Mouse (Mus musculus): ENCODE measurements at regions not wholly inside any gene's neighbourhood (a gene's known extent, or its start where the extent isn't known, plus 50 kb on each side); places are given as distances from the start of the nearest gene placed in this dataset.

DNA sequence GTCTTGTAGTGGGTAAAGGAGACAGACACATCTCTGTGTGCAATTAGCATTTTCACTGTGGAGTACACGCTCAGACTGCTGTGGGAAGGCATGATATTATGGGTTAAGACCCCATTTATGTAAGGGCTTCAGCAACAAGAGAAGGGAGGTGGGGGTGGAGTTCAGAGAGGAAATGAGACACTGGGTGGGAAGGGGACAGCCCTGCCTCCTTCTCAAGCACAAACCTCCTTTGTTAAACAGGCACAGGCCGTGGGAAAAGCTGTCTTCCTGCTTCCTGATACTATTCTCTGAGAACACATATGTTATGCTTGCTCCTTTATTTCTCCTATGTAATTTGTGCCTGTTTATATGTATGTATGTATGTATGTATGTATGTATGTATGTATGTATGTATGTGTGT is 237.4 kb upstream of the Cxcr4 start:
- no peaks in the 10 kb centered on the region for H3K9me3 ChIP-seq (ENCODE audit: control insufficient read depth, low read length)
- no peak overlapping the region for H3K4me2 ChIP-seq (replicated peaks; ENCODE audit: low read depth, low read length, severe bottlenecking)
- H3K27ac ChIP-seq (replicated peaks; ENCODE audit: low read depth, low read length), result no peak overlapping the region
- 20% methylated on average over 2 of the region's 2 CpGs for WGBS
- no peaks in the 10 kb centered on the region for H3K4me1 ChIP-seq (ENCODE audit: control insufficient read depth, insufficient read depth, low read length)
- no peak overlapping the region for H3K9ac ChIP-seq (ENCODE audit: low read depth, low read length, severe bottlenecking)
- H3K27me3 ChIP-seq (ENCODE audit: control insufficient read depth, insufficient read depth, low read length), result no peaks in the 10 kb centered on the region
- H3K4me3 ChIP-seq (replicated peaks; ENCODE audit: low read length), result no peak overlapping the region
- ATAC-seq (ENCODE audit: low FRiP score, low read depth) (no peak), DNase-seq (ENCODE audit: low spot score) (no peak)
- no peak for TF ChIP-seq POLR2A (IDR thresholded peaks at IDR 0.05; ENCODE audit: borderline replicate concordance, extremely low read depth, insufficient read depth, insufficient read length)
- H3K36me3 ChIP-seq (ENCODE audit: control insufficient read depth, insufficient read depth, low read length), result no peaks in the 10 kb centered on the region

DNA sequence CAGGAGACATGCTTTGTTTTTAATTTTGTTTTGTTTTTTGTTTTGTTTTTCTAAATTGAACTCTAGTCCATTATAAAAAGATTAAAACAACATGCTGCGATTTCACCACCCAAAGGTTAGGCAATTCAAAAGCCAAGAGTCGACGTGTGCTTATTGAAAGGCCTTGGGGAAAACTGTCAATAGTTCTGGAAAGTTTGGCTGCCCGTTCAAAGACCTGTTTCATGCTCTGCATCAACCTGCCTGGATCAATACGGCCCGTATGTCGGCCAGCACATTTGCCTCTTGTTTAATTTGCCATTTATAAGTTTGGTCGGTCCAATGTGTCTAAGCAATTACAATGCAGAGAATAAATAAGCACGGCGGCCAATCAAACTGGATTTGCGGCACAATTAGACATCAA is 234.3 kb upstream of the Cxcr4 start:
- no peaks in the 10 kb centered on the region for H3K9me3 ChIP-seq (ENCODE audit: control insufficient read depth, low read length)
- DNase-seq (ENCODE audit: low spot score) (no peak), ATAC-seq (ENCODE audit: low FRiP score, low read depth) (no peak)
- H3K27me3 ChIP-seq (ENCODE audit: control insufficient read depth, insufficient read depth, low read length), result no peaks in the 10 kb centered on the region
- H3K36me3 ChIP-seq (ENCODE audit: control insufficient read depth, insufficient read depth, low read length), result no peaks in the 10 kb centered on the region
- TF ChIP-seq POLR2A (IDR thresholded peaks at IDR 0.05; ENCODE audit: borderline replicate concordance, extremely low read depth, insufficient read depth, insufficient read length), result no peak
- no peak overlapping the region for H3K4me2 ChIP-seq (replicated peaks; ENCODE audit: low read depth, low read length, severe bottlenecking)
- no peak overlapping the region for H3K27ac ChIP-seq (replicated peaks; ENCODE audit: low read depth, low read length)
- no peak overlapping the region for H3K4me3 ChIP-seq (replicated peaks; ENCODE audit: low read length)
- H3K9ac ChIP-seq (ENCODE audit: low read depth, low read length, severe bottlenecking), result no peak overlapping the region
- no peaks in the 10 kb centered on the region for H3K4me1 ChIP-seq (ENCODE audit: control insufficient read depth, insufficient read depth, low read length)
- 82% methylated on average over 11 of the region's 11 CpGs for WGBS

DNA sequence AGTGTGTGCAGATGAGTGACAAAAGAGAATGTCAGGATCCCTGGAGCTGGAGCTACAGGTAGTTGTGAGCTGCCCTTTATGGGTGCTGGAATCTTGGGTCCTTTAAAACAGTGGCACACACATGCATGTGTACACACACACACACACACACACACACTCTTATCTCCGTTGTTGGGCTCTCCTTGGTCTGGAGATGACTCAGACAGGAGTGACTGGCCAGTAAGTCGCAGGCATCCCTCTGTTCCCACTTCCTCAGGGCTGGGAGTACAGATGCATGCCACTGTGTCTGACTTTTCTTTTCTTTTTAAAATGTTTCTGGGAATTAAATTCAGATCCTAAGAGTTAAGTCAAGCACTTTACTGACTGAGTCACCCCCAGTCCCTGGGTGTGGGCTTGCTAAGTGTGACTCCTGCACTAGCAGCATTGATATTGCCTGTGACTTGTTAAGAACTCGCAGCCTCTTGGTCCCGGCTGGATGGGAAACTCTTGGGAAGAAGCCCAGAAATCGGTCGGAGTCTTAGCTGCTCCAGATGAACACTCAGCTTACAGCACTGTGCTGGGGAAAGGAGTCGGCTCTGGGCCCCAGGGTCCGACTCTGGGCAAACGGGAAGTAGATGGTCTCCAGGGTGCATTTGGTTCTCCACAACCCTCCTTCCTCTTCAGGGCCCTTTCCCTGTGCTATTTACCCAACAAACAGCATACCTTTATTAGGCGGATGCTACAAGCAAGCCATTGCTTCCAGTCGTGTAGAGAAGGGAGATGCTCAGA is 233.0 kb upstream of the Cxcr4 start:
- ATAC-seq (ENCODE audit: low FRiP score, low read depth) (no peak), DNase-seq (ENCODE audit: low spot score) (no peak)
- Histone ChIP-seq H3K36me3 (ENCODE audit: control insufficient read depth, insufficient read depth, low read length) (no peaks in the 10 kb centered on the region), H3K27ac (replicated peaks; ENCODE audit: low read depth, low read length) (no peak overlapping the region), H3K27me3 (ENCODE audit: control insufficient read depth, insufficient read depth, low read length) (no peaks in the 10 kb centered on the region), H3K4me1 (ENCODE audit: control insufficient read depth, insufficient read depth, low read length) (no peaks in the 10 kb centered on the region), H3K9ac (ENCODE audit: low read depth, low read length, severe bottlenecking) (no peak overlapping the region), H3K9me3 (ENCODE audit: control insufficient read depth, low read length) (peaks cover 4% of the 10 kb centered on the region; the same call in 1 of the 2 replicates), H3K4me3 (replicated peaks; ENCODE audit: low read length) (no peak overlapping the region), H3K4me2 (replicated peaks; ENCODE audit: low read depth, low read length, severe bottlenecking) (no peak overlapping the region)
- WGBS, result 61% methylated on average over 11 of the region's 11 CpGs
- TF ChIP-seq POLR2A (IDR thresholded peaks at IDR 0.05; ENCODE audit: borderline replicate concordance, extremely low read depth, insufficient read depth, insufficient read length), result no peak

GRCm38 (mm10) chr1:128824235-128824634 is 232.1 kb upstream of the Cxcr4 start:
- H3K9me3 ChIP-seq (ENCODE audit: control insufficient read depth, low read length), result peaks cover 4% of the 10 kb centered on the region; the same call in 1 of the 2 replicates
- H3K27me3 ChIP-seq (ENCODE audit: control insufficient read depth, insufficient read depth, low read length), result no peaks in the 10 kb centered on the region
- peak; percentile 69 for ATAC-seq (ENCODE audit: low FRiP score, low read depth)
- no peak overlapping the region for H3K4me2 ChIP-seq (replicated peaks; ENCODE audit: low read depth, low read length, severe bottlenecking)
- TF ChIP-seq POLR2A (IDR thresholded peaks at IDR 0.05; ENCODE audit: borderline replicate concordance, extremely low read depth, insufficient read depth, insufficient read length), result no peak
- H3K4me3 ChIP-seq (replicated peaks; ENCODE audit: low read length), result no peak overlapping the region
- H3K4me1 ChIP-seq (ENCODE audit: control insufficient read depth, insufficient read depth, low read length), result no peaks in the 10 kb centered on the region
- peak; percentile 83 for DNase-seq (ENCODE audit: low spot score)
- no peaks in the 10 kb centered on the region for H3K36me3 ChIP-seq (ENCODE audit: control insufficient read depth, insufficient read depth, low read length)
- H3K27ac ChIP-seq (replicated peaks; ENCODE audit: low read depth, low read length), result no peak overlapping the region
- WGBS, result 7% methylated on average over 8 of the region's 8 CpGs
- no peak overlapping the region for H3K9ac ChIP-seq (ENCODE audit: low read depth, low read length, severe bottlenecking)

GRCm38 (mm10) chr1:128821991-128822390 is 229.9 kb upstream of the Cxcr4 start:
- Histone ChIP-seq H3K27me3 (ENCODE audit: control insufficient read depth, insufficient read depth, low read length) (no peaks in the 10 kb centered on the region), H3K27ac (replicated peaks; ENCODE audit: low read depth, low read length) (no peak overlapping the region), H3K4me3 (replicated peaks; ENCODE audit: low read length) (no peak overlapping the region), H3K36me3 (ENCODE audit: control insufficient read depth, insufficient read depth, low read length) (no peaks in the 10 kb centered on the region), H3K4me1 (ENCODE audit: control insufficient read depth, insufficient read depth, low read length) (no peaks in the 10 kb centered on the region), H3K9me3 (ENCODE audit: control insufficient read depth, low read length) (peaks cover 4% of the 10 kb centered on the region; the same call in 1 of the 2 replicates), H3K9ac (ENCODE audit: low read depth, low read length, severe bottlenecking) (no peak overlapping the region), H3K4me2 (replicated peaks; ENCODE audit: low read depth, low read length, severe bottlenecking) (no peak overlapping the region)
- DNase-seq (ENCODE audit: low spot score), result no peak
- ATAC-seq (ENCODE audit: low FRiP score, low read depth), result no peak
- WGBS, result 27% methylated on average over 6 of the region's 6 CpGs
- TF ChIP-seq POLR2A (IDR thresholded peaks at IDR 0.05; ENCODE audit: borderline replicate concordance, extremely low read depth, insufficient read depth, insufficient read length), result no peak

Data from limb, embryonic 14.5 days (tissue).